Mouse (Mus musculus) intestine, embryonic 15.5 days (tissue): ENCODE measurements around the gene Mlxipl. TPM values are rescaled to one million over a fixed set of nuclear protein-coding genes. Genes with fewer than 3 reads are reported as not detected.

Experiments used
- ATAC-seq: fragments of 200-750 bp; cut with Nextera tagmentation; 2 replicates; pipeline ENCODE4 v1.8.0; 2017; ENCODE audit warnings: moderate TSS enrichment, moderate library complexity
- H3K27ac ChIP-seq: fragments of 300-500 bp; sonication (generic); 2 replicates; pipeline ENCODE4 v1.5.1; 2015; ENCODE audit warnings: mild to moderate bottlenecking, inconsistent platforms
- H3K27me3 ChIP-seq: fragments of 300-500 bp; sonication (generic); replicated peaks from 2 replicates; pipeline ENCODE4 v1.6.1; 2015; ENCODE audit warnings: inconsistent platforms
- H3K36me3 ChIP-seq: fragments of 300-500 bp; sonication (generic); 2 replicates; pipeline ENCODE4 v1.6.1; 2015; ENCODE audit warnings: inconsistent platforms
- H3K4me1 ChIP-seq: fragments of 300-500 bp; sonication (generic); replicated peaks from 2 replicates; pipeline ENCODE4 v1.6.1; 2015; ENCODE audit warnings: inconsistent platforms
- H3K4me2 ChIP-seq: fragments of 300-500 bp; sonication (generic); replicated peaks from 2 replicates; pipeline ENCODE4 v1.6.1; 2015; ENCODE audit warnings: mild to moderate bottlenecking, inconsistent platforms
- H3K4me3 ChIP-seq: fragments of 300-500 bp; sonication (generic); replicated peaks from 2 replicates; pipeline ENCODE4 v1.5.1; 2015; ENCODE audit warnings: inconsistent platforms
- H3K9ac ChIP-seq: fragments of 300-500 bp; sonication (generic); 2 replicates; pipeline ENCODE4 v1.6.1; 2015; ENCODE audit warnings: inconsistent platforms
- H3K9me3 ChIP-seq: fragments of 300-500 bp; sonication (generic); 2 replicates; pipeline ENCODE4 v1.6.1; 2016; ENCODE audit warnings: inconsistent platforms
- WGBS: fragments of 180-500 bp; shearing (Covaris S2); methylation state at CpG from one replicate; pipeline ENCODE4 v1.1.7; 2015; 5-methylcytosine and 5-hydroxymethylcytosine counted together
- polyA plus RNA-seq: library from polyadenylated mRNA; unstranded; fragments of >200 nt; fragmentation: Nextera tagmentation; extraction: Ambion mirVana; gene quantifications from 2 replicates; pipeline ENCODE4 v1.2.1, GENCODE M21; 2015

The Mlxipl gene
- polyA plus RNA-seq, 1 experiment from 2014 or later: 6.5 TPM

DNA sequence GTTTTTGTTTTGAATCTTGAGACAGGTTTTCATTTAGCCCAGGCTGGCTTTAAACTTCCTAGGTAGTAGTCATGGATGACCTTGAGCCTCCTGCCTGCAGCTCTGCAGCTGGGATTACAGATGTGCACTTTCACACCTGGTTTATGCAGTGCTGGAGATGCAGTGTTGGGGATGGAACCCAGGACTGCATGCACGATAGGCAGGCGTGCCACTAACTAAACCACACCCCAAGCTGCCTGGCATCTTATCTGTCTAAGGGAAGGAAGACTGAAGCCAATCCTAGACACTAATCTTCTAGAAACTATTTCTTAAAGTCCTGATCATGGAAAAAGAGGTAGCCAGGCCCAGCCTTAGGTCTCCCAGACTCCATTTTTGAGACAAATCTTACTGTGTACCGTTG is 19.2 kb upstream of the Mlxipl start:
- no peak for ATAC-seq
- H3K27me3 ChIP-seq: no peaks in the 10 kb centered on the region
- no peak overlapping the region for H3K27ac ChIP-seq
- no peak overlapping the region for H3K9ac ChIP-seq
- no peak overlapping the region for H3K4me2 ChIP-seq
- H3K36me3 ChIP-seq: no peaks in the 10 kb centered on the region
- 81% methylated on average over 3 of the region's 3 CpGs for WGBS
- H3K4me3 ChIP-seq: no peak overlapping the region
- H3K4me1 ChIP-seq: peaks cover 17% of the 10 kb centered on the region
- H3K9me3 ChIP-seq: no peaks in the 10 kb centered on the region; the same call in 1 of the 2 replicates

DNA sequence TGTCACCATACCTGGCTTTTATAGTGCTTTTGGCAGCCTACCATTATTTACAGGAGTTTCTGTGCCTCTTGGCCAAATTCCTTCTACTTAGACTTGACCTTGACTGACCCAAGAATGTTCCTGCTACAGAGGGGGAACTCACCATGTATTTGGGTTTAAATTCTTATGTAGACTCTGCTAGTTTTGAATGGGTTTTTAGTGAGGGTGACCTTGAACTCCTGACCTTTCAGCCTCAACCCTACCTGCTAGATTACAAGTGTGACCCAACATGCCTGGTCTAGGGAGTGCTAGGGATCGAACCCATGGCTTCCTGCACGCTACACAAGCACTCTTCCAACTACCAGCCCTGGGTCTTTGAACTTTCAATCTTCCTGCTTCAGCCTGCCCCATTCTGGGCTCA is 17.6 kb upstream of the Mlxipl start:
- Histone ChIP-seq H3K27ac (no peak overlapping the region), H3K4me1 (peaks cover 15% of the 10 kb centered on the region), H3K36me3 (no peaks in the 10 kb centered on the region), H3K9ac (no peak overlapping the region), H3K4me3 (no peak overlapping the region), H3K9me3 (no peaks in the 10 kb centered on the region; the same call in 1 of the 2 replicates), H3K4me2 (no peak overlapping the region), H3K27me3 (no peaks in the 10 kb centered on the region)
- ATAC-seq: no peak
- 95% methylated on average over 2 of the region's 2 CpGs for WGBS

DNA sequence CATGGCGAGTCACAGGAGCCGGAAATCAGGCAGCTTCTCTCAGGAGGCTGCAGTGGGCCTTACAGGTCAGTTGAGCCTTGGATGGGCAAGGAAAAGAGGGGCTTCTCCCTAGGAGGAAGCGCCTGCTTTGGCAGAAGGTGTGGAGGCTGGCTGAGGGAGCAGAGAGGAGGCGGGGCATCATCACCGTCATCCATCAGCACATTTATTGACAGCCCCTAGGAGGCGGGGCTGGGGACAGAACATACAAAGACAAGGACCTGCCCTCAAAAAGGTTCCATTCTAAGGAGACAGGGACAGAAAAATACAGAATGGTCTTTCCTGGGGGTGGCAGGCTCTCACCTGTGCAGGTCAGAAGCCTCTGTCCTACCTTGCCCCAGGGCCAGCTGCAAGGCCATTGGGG is 17.0 kb upstream of the Mlxipl start:
- Histone ChIP-seq H3K4me1 (peaks cover 18% of the 10 kb centered on the region), H3K9ac (no peak overlapping the region), H3K9me3 (no peaks in the 10 kb centered on the region; the same call in 1 of the 2 replicates), H3K36me3 (no peaks in the 10 kb centered on the region), H3K27ac (no peak overlapping the region), H3K27me3 (no peaks in the 10 kb centered on the region), H3K4me3 (no peak overlapping the region), H3K4me2 (no peak overlapping the region)
- 64% methylated on average over 6 of the region's 6 CpGs for WGBS
- no peak for ATAC-seq

DNA sequence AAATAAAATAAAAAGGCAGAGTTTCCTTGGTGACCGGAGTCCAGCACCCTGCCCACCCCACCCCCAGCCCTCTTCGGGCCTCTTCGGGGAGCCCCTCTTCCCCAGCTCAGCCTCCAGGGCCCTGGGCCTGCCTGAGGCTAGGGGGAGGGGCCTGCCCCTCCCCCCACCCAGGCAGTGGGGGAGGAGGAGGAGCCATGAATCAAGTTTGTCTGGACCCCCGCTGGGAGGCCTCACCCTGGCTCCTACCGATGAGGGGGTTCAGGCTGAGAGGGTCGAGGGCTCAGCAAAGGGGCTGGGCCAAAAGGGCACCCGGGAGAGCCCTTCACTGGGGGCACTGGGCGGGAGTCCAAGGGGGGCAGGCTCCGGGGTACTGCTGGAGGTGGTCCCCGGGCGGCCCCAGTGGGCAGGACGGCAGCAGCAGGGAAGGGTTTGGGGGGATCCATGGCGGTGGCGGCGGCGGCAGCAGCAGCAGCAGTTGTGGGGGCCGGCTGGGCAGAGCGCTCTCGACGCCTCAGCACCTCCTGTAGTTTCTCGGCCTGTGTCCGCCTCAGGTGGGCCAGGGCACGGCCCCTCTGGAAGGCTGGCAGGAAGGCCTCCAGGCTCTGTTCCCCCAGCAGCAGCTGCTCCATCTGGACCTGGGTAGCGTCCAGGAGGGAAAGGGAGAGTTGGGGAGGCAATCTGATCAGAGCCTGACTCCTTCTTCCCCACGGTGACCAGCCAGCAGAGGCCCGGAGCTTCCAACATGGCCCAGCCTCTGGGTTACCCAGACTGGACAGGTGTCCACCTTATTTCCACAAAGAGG is 16.1 kb upstream of the Mlxipl start:
- Histone ChIP-seq H3K27me3 (no peaks in the 10 kb centered on the region), H3K4me2 (peak overlapping the region; percentile 12), H3K36me3 (no peaks in the 10 kb centered on the region), H3K9me3 (no peaks in the 10 kb centered on the region; the same call in 1 of the 2 replicates), H3K4me3 (no peak overlapping the region), H3K27ac (no peak overlapping the region), H3K9ac (peak overlapping the region; percentile 11; the same call in 1 of the 2 replicates), H3K4me1 (peaks cover 20% of the 10 kb centered on the region)
- 35% methylated on average over 26 of the region's 26 CpGs for WGBS
- ATAC-seq: no peak

DNA sequence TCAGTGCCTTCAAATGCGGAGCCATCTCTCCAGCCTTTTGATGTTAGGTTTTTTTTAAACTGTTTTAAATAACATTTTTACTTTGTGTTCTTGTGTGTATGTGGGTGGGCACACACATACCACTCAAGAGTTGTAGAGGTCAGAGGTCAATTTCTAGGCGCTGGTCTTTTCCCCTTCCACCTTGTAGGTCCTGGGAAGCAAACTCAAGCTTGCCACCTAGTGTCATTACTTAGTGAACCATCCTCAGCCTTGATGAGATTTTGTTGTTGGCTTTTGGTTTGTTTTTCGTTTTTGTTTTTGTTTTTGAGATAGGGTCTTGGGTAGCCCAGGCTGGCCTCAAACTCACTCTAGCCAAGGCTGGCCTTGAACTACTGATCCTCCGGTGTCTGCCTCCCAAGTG is 14.0 kb upstream of the Mlxipl start:
- Histone ChIP-seq H3K36me3 (no peaks in the 10 kb centered on the region), H3K4me3 (no peak overlapping the region), H3K9ac (no peak overlapping the region), H3K9me3 (no peaks in the 10 kb centered on the region), H3K27me3 (no peaks in the 10 kb centered on the region; the same call in 1 of the 2 replicates), H3K27ac (no peak overlapping the region), H3K4me2 (no peak overlapping the region), H3K4me1 (peaks cover 21% of the 10 kb centered on the region)
- WGBS: 62% methylated on average over 4 of the region's 4 CpGs
- ATAC-seq: no peak

DNA sequence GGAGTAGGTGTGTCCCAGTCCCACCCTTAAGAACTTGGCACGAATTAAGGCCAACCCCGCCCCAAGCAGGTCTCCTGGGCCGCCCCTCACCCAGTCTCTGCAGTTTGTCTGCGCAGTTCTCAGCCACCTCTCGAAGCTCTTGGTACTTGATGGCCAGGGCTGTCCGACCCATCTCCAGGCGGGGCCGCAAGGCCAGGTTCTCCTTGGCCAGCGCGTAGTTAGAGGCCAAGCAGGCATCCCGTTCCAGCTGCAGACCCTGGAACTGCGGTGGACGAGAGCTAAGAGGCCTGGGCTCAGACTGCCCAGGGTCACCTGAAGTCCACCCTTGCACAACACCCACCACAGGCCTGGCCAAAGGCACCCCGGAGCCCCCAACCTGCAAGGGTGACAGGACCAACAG is 13.3 kb upstream of the Mlxipl start:
- peaks cover 21% of the 10 kb centered on the region for H3K4me1 ChIP-seq
- peak overlapping the region; percentile 89 for H3K4me2 ChIP-seq
- 0 out of 2 replicates have a peak overlapping the region, but pooled peaks have one; percentile 10 for H3K9ac ChIP-seq
- no peaks in the 10 kb centered on the region for H3K36me3 ChIP-seq
- no peak overlapping the region for H3K4me3 ChIP-seq
- ATAC-seq: no peak
- WGBS: 80% methylated on average over 14 of the region's 14 CpGs
- H3K9me3 ChIP-seq: no peaks in the 10 kb centered on the region
- H3K27me3 ChIP-seq: no peaks in the 10 kb centered on the region; the same call in 1 of the 2 replicates
- H3K27ac ChIP-seq: peak overlapping the region; percentile 44; the same call in 1 of the 2 replicates

DNA sequence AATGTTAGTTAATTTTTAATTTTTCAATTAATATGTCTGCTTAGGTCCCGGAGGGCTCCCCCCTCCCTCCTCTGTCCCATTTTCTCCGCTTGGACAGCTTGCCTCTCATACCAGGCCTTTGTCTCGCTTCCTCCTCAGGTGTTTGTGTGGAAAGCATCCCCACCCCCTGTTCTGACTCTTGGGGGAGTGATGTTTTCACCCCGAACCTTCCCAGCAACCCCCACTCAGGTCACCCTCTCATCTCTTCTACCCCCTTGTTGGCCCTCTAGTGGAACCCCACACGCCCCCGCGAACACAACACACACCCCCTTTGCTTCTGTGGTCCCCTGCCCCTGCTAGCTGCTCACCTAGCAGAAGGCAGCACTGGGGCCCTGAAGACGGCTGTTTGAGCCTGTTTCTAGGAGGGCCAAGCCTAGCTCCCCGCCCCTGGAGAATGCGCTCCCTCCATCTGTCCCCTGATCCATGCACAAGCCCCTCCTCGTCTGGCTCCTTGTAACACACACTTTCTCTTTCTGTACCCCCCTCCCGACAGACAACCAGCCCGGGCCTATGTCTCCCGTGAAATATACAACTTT is 12.7 kb upstream of the Mlxipl start:
- Histone ChIP-seq H3K4me1 (peaks cover 21% of the 10 kb centered on the region), H3K4me2 (peak overlapping the region; percentile 89), H3K4me3 (peak overlapping the region; percentile 84), H3K9me3 (no peaks in the 10 kb centered on the region), H3K36me3 (no peaks in the 10 kb centered on the region), H3K27ac (peak overlapping the region; percentile 56; the same call in 1 of the 2 replicates), H3K9ac (peak overlapping the region; percentile 94), H3K27me3 (no peaks in the 10 kb centered on the region; the same call in 1 of the 2 replicates)
- 19% methylated on average over 14 of the region's 14 CpGs for WGBS
- ATAC-seq: peak; percentile 41

DNA sequence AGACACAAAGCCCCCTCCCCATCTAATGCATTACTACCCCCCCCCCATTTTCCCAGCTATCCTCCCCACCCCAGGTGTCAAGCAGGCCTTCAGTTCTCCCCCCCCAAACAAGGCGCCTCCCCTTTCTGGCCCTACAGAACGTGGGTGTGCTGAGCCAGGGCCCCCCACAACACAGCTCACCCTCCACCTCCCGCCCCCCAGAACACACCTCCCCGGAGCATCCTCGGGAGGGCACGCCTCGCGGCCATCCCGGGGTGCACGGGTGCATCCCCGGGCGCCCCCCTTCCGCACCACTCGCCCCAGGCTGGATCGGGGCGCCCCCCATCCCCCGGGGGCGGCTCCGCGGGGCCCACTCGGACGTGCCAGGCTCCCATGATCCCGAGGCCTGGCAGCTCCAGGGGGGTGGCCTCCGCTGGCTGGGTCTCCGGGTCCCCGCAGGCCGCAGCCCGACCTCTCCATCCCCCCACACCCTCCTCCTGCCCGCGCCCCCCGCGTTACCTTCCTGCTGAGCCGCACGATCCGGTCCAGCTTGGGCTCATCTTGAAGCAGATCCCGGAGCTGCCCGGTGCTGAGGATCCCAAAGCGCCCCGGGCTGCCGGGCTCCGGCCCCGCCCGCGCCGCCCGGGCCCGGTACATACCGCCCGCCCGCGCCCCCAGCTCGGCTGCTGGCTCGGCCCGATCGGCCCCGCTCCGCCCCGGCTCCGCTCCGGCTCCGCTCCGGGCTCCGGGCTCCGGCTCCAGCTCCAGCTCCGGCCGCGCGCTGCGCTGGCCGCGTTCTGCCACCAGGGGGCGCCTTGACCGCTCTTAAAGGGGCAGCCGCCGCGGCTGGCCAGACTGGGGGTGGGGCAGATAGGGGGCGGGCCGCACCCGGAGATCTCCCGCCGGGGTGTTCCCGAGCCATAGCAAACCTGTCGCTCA is 11.9 kb upstream of the Mlxipl start, which contains the start of gene Vps37d:
Gene Vps37d, minus strand, starts transcription at position 703 of the 918 bp plus-strand sequence.
- peak; percentile 89 for ATAC-seq
- Histone ChIP-seq H3K9ac (peak within 1 kb of the TSS; percentile 94), H3K9me3 (no peaks in the 10 kb centered on the region), H3K27me3 (no peaks in the 10 kb centered on the region; the same call in 1 of the 2 replicates), H3K4me1 (peaks cover 21% of the 10 kb centered on the region), H3K27ac (peak within 1 kb of the TSS; percentile 63), H3K4me2 (peak within 1 kb of the TSS; percentile 89), H3K4me3 (peak within 1 kb of the TSS; percentile 84), H3K36me3 (no peaks in the 10 kb centered on the region)
- under 1% methylated on average over 70 of the region's 83 CpGs for WGBS

DNA sequence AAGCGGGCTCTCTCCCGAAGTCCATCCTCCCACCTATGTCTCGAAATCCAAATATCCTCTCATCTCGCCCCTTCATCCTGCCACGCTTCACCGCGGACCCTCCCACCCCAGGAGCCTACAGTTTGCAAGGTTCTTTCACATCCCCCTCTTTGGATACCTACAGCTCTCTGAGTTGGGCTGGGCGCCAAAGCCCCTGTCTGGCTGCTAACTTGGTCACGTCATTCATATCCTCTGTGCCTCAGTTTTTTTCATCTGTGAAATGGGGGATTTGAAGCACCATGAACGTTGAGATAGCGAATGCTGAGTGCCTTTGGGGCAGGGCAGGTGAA is 11.2 kb upstream of the Mlxipl start:
- peak overlapping the region; percentile 89 for H3K4me2 ChIP-seq
- 1% methylated on average over 11 of the region's 11 CpGs for WGBS
- no peaks in the 10 kb centered on the region for H3K36me3 ChIP-seq
- no peaks in the 10 kb centered on the region for H3K9me3 ChIP-seq
- H3K4me1 ChIP-seq: peaks cover 15% of the 10 kb centered on the region
- no peak for ATAC-seq
- H3K27ac ChIP-seq: no peak overlapping the region
- 0 out of 2 replicates have a peak overlapping the region, but pooled peaks have one; percentile 94 for H3K9ac ChIP-seq
- H3K27me3 ChIP-seq: no peaks in the 10 kb centered on the region; the same call in 1 of the 2 replicates
- peak overlapping the region; percentile 84 for H3K4me3 ChIP-seq

DNA sequence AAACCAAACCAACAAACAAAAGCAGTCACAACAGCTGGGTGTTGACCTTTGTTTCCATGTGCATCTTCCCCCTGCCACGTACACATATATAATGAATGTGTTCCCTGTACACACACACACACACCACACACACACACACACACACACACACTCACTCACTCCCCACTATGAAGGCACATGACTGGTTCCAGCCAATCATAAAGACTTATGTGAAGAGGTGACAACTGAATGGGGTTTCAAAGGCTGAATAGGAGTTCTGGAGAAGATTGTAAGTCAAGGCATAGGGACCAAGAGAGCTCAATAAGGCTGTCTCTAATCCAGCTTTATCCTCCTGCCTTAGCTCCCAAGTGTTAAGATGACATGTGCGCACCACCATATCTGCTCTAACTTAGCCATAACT is 10.1 kb upstream of the Mlxipl start:
- Histone ChIP-seq H3K4me1 (peaks cover 9% of the 10 kb centered on the region), H3K9ac (no peak overlapping the region), H3K36me3 (no peaks in the 10 kb centered on the region), H3K4me3 (no peak overlapping the region), H3K9me3 (no peaks in the 10 kb centered on the region), H3K27ac (no peak overlapping the region), H3K27me3 (no peaks in the 10 kb centered on the region; the same call in 1 of the 2 replicates), H3K4me2 (no peak overlapping the region)
- 92% methylated on average over 2 of the region's 2 CpGs for WGBS
- ATAC-seq: no peak

DNA sequence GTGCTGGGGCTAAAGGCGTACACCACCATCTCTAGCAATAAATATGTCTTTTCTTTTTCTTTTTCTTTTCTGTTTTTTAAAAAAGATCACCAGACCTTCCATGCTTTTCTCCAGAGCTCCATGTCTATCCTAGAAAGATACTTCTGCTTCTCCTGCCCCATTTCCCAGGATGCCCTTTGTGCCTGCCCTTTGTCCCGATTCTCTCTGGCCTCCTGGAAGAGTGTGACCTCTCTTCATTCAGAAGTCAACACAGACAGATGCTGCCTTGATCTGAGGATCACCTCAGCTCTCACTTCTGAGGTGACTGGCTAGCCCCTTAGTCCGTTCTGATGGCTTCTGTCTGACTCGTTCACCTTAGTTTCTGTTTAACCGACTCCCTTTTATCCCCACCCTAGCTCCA is 9.2 kb upstream of the Mlxipl start:
- H3K27me3 ChIP-seq: no peaks in the 10 kb centered on the region; the same call in 1 of the 2 replicates
- H3K9ac ChIP-seq: no peak overlapping the region
- H3K9me3 ChIP-seq: no peaks in the 10 kb centered on the region
- H3K4me2 ChIP-seq: no peak overlapping the region
- ATAC-seq: no peak
- H3K4me3 ChIP-seq: no peak overlapping the region
- H3K36me3 ChIP-seq: no peaks in the 10 kb centered on the region
- 86% methylated on average over 5 of the region's 5 CpGs for WGBS
- peaks cover 9% of the 10 kb centered on the region for H3K4me1 ChIP-seq
- no peak overlapping the region for H3K27ac ChIP-seq

DNA sequence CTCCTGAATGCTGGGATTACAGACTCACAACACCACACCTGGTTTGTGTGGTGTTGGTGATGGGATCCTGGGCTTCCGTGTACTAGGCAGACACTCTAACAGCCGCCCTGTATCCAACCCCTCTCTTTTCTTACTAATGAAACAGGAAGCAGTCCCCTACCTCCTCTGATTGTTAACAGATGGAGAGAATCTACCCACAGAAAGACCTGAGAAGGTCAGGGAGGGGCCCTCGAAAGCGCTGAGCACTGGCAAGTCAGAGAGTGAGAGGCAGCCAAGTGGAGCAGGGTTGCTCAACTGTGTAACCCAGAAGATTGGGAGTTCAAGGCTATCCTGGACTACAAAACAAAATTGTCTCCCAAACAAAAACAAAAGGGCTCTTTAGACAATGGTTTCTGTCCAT is 2.8 kb upstream of the Mlxipl start:
- no peak overlapping the region for H3K4me2 ChIP-seq
- 61% methylated on average over 4 of the region's 4 CpGs for WGBS
- no peak overlapping the region for H3K27ac ChIP-seq
- ATAC-seq: no peak
- peaks cover 41% of the 10 kb centered on the region for H3K27me3 ChIP-seq
- no peak overlapping the region for H3K9ac ChIP-seq
- H3K4me1 ChIP-seq: no peaks in the 10 kb centered on the region; the same call in 1 of the 2 replicates
- H3K4me3 ChIP-seq: no peak overlapping the region
- no peaks in the 10 kb centered on the region for H3K36me3 ChIP-seq
- no peaks in the 10 kb centered on the region for H3K9me3 ChIP-seq
